Mouse (Mus musculus) frontal cortex, adult 2 months (tissue): ENCODE results near the gene Sh2d3c. TPM values are rescaled to one million over a fixed set of nuclear protein-coding genes. Genes with fewer than 3 reads are reported as not detected.
A peak's percentile ranks its signal among the peaks of the same experiment; 100 is the strongest.

Experiments
- DNase-seq, 2 experiments: peaks; one replicate each; pipeline ENCODE4 v3.0.0; 2022; ENCODE audit warnings: low spot score in 1 of 2; ENCODE audit errors: extremely low spot score in 1 of 2
- polyA plus RNA-seq: library from polyadenylated mRNA; depleted of rRNA; stranded (reverse); fragments of >200 nt; gene quantifications from 2 replicates; pipeline ENCODE4 v1.2.3, GENCODE M21; 2012

The Sh2d3c gene
- polyA plus RNA-seq, 1 experiment: 28.6 TPM

DNA sequence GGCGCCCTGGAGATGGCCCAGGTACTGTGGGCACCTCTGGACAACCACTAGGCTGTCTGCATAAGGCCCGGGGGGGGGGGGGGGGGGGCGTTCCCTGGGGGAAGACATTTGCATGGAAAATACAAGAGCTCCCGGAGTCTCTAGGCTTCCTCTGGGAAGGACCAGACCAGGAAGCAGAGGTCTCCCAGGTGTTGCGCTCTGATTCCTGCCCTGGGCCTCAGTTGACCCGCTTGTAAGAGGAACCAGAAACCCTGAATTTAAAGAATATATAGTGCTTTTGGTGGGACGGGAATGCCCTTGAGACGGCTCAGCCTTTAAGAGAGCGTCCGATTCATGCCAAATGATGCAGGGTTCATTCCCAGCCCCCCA lies 30.8 kb downstream of the Sh2d3c start:
- DNase-seq: no peak

DNA sequence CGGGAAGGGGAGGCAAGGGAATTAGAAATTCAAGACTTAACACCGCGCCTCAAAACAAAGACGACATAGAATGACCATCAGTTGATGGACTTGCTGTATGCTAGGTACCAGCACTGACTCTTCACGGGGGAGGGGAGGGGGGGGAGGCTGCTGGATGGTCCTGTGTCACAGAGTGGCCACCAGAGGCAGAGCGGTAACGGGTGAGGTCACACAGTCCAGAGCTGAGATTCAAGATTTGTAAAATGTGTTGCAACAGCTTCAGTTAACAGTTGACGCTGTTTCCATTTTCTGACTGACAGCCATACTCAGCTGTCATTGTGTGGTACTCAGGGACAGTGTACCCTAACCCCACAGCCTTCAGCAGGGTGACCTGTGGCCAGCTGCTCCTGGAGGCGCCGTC lies 31.3 kb downstream of the Sh2d3c start:
- no peak for DNase-seq

DNA sequence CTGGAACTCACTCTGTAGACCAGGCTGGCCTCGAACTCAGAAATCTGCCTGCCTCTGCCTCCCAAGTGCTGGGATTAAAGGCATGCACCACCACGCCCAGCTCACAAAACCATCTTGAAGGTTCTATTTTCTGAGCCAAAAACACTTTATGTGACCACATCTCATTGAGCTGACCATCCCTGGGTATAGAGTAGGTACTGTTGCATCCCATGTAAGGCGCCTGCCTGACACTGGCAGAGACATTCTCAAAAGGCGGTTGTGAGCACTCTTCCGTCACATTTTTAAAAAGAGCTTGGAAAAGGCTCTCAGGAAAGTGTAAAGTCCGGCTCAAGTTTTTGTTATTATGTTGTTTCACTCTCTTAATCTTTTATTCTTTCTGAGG lies 35.8 kb downstream of the Sh2d3c start:
- no peak for DNase-seq

DNA sequence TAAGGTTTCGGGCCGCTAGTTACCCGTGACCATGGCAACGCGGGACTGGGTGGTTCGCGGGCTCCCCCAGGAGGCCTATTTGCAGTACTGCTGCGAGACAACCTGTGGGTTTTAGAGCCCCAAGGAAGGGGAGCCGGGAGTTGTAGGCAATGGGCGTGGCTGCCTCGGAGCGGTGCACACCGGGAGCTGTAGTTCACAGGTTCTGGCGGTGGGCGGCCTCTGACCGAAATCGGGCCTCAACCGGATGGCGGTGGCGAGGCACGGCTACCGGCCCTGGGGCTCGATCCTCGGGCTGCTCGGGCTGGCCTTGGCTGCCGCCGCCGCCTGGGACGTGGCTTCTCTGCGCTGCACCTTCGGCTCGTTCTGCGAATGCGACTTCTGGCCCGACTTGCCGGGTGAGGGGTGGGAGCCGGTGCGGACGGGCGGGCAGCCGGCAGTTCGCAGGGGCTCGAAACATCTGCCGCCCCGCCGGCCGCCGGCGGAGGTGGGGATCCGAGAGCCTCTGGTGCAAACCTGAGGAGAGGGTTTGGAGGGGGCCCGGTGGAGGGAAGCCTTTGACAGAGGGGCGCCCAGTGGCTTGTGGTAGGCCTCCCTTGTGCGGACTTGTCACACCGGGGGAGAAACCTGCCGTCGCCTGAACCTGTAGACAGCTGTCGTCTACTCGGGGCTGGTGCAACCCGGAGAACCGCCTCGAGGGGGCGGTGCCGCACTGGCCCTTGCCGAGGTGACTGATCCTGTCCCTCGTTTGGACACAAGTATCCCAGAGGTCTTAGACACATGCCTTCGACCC lies 36.4 kb downstream of the Sh2d3c start, which contains the start of gene Tor2a:
Gene Tor2a (plus strand): TSS at position 179 of the 790 bp plus-strand sequence.
- peak; percentile 97 to 99 for DNase-seq

DNA sequence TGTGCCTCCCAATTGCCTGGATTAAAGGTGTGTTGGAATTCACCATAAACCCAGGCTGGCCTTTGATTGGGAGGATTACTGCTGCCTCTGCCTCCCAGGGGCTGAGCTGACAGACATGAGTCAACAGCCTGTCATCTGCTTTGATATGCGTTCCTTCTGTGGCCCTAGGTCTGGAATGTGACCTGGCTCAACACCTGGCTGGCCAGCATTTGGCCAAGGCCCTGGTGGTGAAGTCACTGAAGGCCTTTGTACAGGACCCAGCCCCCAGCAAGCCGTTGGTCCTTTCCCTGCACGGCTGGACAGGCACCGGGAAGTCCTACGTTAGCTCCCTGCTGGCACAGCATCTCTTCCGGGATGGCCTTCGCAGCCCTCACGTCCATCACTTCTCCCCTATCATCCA lies 37.6 kb downstream of the Sh2d3c start:
- no peak for DNase-seq

DNA sequence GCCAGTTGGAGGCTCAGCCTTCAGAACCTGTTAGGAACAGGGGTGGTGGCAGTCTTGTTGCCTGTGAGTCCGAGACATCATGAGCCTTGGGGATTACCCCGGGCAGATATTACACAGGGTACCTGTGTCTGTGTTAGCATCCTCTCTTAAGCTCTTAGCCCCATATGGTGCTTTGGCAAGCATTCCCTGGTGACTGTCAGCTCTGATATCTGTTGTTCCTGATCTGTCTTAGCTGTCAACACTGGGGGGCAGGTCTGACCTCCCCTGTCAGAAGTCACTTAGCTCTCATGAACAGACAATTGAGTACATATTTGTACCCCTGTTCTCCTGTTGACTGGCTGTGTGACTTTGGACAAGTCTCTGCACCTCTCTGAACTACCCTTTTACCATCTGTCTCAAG lies 38.1 kb downstream of the Sh2d3c start:
- DNase-seq: no peak

GRCm38 (mm10) chr2:32761361-32761760 lies 40.5 kb downstream of the Sh2d3c start:
- DNase-seq: no peak

- DNase-seq: no peak
Measured at GRCm38 (mm10) chr2:32761859-32762258, 41.0 kb downstream of the Sh2d3c start.

- DNase-seq: no peak
Measured at GRCm38 (mm10) chr2:32763353-32763752, 42.5 kb downstream of the Sh2d3c start.

DNA sequence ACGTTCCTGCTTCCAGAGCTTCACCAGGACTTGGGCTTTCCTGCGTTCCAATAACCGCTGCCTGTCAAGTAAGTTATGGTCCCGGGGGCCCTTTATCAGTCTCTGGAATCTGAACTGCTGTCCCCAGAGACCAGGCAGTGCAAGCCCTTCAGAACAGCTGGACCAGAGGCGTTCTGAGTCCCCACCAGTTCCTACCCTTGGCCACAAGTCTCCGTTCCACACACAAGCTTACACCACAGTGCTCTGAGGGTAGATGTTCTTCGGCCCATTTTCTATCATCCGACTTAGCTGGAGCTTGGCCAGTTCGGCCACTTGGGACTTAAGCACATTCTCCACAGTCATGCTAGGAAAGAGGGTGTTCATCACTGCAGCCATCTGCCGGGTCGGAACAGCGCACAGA lies 46.4 kb downstream of the Sh2d3c start:
- DNase-seq: no peak

DNA sequence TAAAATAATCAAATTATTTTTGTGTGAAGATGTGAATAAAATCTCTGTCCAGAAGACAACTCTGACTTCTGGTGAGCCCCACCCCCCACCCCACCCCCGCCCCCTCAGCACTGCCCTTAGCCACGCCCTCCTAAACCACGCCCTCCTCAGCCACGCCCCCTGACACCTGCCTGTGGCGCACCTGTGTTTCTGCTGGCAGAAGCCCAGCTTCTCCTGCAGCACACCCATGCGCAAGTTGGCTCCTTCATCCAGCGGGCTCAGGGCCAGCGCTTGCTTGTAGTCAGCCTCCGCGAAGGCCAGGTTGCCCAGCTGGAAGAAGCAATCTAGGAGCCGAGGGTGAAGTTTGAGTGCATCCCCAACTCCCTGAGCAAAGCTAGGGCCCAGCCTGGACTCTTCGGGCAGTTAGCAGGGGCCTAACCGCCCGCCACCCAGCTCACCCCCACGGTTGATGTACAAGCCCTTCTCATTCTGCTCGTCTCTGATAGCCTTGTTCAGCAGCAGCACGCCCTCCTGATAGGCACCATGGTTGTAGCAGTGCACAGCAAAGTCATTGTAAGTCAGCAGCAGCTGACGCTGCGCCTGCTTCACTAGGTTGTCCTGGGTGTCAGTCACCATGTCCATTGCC lies 47.9 kb downstream of the Sh2d3c start:
- no peak for DNase-seq

- no peak for DNase-seq
Measured at GRCm38 (mm10) chr2:32769327-32770085, 48.7 kb downstream of the Sh2d3c start.

DNA sequence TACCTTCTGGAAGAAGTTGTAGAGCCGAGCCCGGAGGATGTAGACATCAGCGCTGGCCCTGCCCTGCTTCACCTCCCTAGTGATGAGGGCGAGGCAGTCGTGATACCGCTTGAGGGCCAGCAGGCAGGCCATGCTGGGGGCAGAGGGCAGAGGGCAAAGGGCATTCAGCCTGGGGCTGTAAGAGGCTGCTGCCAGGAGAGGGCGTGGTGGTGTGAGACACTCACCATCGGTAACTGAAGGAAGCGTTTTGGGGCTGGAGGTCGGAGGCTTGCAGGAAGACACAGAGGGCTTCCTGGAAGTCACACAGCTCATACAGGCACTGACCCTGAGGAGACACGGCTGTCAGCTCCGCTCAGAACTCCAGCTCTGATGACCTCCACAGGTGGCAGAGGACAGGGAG lies 51.0 kb downstream of the Sh2d3c start:
- no peak for DNase-seq

DNA sequence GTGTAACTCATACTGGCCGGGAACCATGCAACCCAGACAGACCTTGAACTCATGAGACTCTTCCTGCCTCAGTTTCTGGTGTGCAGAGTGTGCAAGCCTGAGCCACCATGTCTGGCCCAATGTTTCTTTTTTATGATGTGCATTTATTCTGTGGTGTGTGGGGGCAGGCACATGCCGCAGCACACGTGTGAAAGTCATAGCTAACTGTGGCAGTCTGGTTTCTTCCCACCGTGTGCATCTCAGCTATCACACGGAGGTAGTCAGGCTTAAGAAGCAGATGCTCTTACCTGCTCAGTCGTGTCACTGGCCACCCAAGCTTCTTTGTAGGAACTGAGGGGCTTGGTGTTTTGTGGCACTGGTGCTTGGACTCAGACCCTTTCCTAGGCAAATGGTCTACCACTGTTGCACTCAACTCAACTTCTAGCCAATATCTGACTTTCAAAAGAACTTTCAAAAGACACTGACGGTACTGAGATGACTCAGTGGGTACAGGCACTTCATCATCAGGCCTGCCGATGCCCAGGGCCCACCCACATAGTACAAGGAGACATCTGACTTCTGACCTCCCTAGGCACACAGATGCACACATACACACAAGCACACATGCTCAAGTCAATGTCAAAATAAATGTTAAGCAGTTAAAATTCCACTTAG lies 51.9 kb downstream of the Sh2d3c start:
- no peak for DNase-seq

DNA sequence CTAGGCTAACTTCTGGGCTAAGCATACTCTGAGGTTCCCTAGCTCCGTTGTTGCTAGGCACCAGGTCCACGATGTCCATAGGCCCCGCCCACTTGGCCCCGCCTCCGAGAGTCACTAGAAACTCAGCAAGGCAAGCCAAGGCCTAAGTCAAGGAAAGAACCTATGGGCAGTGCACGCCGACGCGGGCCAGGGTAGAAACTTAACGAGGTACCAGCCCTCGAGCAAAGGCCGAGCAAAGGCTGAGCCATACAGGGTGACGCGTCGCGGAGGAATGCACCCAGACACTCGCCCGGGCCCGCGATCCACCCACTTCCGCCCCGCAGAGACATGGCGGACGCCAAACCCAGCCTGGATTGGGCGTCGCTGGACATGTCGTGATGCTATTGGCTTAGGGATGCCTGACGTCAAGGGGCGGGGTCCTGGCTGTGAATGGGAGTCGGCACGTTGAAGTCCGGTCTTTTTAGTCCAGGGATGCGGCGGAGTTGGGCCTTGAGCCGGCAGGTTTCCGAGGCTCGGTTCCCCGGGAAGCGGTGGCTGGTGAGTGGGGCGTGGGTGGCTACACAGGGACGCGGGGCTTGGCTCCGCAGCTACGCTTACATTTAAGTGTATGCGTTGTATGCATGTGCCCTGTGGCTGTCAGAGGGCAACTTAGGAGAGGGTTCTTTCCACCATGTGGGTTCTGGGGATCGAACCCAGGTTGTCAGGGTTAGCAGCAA lies 54.7 kb downstream of the Sh2d3c start, which contains the start of the genes Ttc16 and Ptrh1:
Gene Ttc16 (minus strand): TSS at position 275 of the 716 bp plus-strand sequence.
Gene Ptrh1 (plus strand): TSS at position 428 of the 716 bp plus-strand sequence.
- peak; percentile 93 to 97 for DNase-seq

- no peak for DNase-seq
Measured at GRCm38 (mm10) chr2:32776192-32776591, 55.3 kb downstream of the Sh2d3c start.

DNA sequence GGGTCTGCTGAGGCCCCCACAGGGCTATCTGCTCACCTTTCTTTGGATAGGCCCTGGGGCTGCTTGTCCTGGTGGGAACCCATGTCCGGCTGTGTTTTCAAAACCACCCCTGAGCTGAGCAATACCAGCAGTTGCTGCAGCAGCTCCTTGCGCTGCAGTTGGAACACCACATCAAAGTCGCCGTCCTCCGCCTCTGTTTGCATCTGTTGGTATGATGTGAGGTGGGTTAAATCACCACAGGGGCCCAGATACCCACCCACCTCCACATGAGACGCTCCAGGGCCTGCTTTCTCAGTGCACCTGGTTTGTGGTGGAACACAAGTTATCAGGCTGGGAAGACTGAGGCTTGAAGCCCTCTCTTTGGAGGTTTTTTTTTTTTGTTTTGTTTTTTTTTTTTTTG lies 57.2 kb downstream of the Sh2d3c start:
- DNase-seq: no peak

GRCm38 (mm10) chr2:32779131-32779530 lies 58.3 kb downstream of the Sh2d3c start:
- peak; percentile 38 to 74 for DNase-seq

GRCm38 (mm10) chr2:32779714-32780113 lies 58.9 kb downstream of the Sh2d3c start:
- DNase-seq: no peak

DNA sequence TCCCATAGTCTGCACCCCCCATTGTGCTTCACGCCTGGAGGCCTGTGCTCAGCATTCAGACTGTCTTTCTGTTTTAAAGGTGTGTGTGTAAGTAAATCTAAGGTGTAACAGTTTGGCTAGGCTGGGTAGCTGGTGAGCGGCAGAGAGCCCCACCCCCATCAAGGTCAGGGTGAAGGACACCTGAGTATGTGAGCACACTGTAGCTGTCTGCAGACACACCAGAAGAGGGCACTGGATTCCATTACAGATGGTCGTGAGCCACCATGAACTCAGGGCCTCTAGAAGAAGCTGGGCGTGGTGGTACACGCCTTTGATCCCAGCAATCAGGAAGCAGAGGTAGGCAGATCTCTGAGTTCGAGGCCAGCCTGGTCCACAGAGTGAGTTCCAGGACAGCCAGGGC lies 60.9 kb downstream of the Sh2d3c start:
- DNase-seq: no peak
